Comparison of ENCODE assay signal across 20 mouse cellular contexts in the genomic region with DNA sequence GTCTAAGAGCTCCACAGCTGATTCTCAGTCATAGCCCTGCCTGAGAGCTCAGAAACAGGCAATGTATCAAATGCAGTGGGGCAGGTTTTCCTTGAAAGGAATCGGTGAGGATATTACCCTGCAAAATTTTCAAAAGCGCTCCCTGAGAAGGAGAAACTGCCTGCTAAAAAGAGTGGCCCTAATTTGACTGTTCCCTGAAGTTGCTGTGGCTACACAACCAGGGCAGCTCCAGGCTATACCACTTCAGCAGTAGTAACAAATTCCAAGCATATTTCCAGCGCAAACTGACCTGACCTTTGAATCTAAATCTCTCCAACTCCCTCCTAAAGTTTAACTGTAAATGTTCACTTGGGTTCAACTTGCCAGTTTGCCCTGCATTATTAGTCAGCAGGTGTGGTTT. TPM values are rescaled to one million over a fixed set of nuclear protein-coding genes. Genes with fewer than 3 reads are reported as not detected.
DNase-seq lines count a peak whose midpoint lies in the region; ATAC-seq and TF ChIP-seq lines count a peak whose summit lies in the region.
"Had no signal": no experiment of that assay in that cellular context is flagged by ENCODE, and none has a peak within 500 bp of the region (broad histone marks: within the 10 kb centered on the region; RNA-seq: fewer than 3 reads in every experiment).

No protein-coding gene starts in this region.

- no peaks in the 10 kb centered on the region for H3K9me3 ChIP-seq in lung, embryonic 15.5 days
- no peaks in the 10 kb centered on the region for H3K9me3 ChIP-seq in intestine, embryonic 15.5 days
- no peaks in the 10 kb centered on the region for H3K9me3 ChIP-seq in kidney, embryonic 15.5 days (replicated peaks)
- no peaks in the 10 kb centered on the region for H3K9me3 ChIP-seq in midbrain, postnatal 0 days (ENCODE audit: low read length)
- H3K9me3 ChIP-seq: limb, embryonic 15.5 days; stomach, embryonic 15.5 days had no signal

- TF ChIP-seq CTCF in midbrain, postnatal 0 days (IDR thresholded peaks at IDR 0.05): no peak

- WGBS in lung, embryonic 15.5 days: 25% methylated on average over 3 of the region's 3 CpGs
- 46% methylated on average over 3 of the region's 3 CpGs for WGBS in intestine, embryonic 15.5 days
- WGBS in kidney, embryonic 15.5 days: 63% methylated on average over 3 of the region's 3 CpGs
- 91% methylated on average over 3 of the region's 3 CpGs for WGBS in midbrain, postnatal 0 days

- H3K27me3 ChIP-seq in lung, embryonic 15.5 days: no peaks in the 10 kb centered on the region
- H3K27me3 ChIP-seq in intestine, embryonic 15.5 days (replicated peaks): no peaks in the 10 kb centered on the region
- H3K27me3 ChIP-seq in kidney, embryonic 15.5 days: no peaks in the 10 kb centered on the region
- no peaks in the 10 kb centered on the region for H3K27me3 ChIP-seq in midbrain, postnatal 0 days (ENCODE audit: insufficient read depth, low read length)
- H3K27me3 ChIP-seq: limb, embryonic 15.5 days; stomach, embryonic 15.5 days had no signal

- H3K4me1 ChIP-seq in lung, embryonic 15.5 days: peaks cover 8% of the 10 kb centered on the region; the same call in 1 of the 2 replicates
- H3K4me1 ChIP-seq in intestine, embryonic 15.5 days (replicated peaks): no peaks in the 10 kb centered on the region
- peaks cover 6% of the 10 kb centered on the region for H3K4me1 ChIP-seq in kidney, embryonic 15.5 days
- H3K4me1 ChIP-seq in midbrain, postnatal 0 days (ENCODE audit: insufficient read depth, low read length): no peaks in the 10 kb centered on the region
- H3K4me1 ChIP-seq: limb, embryonic 15.5 days; stomach, embryonic 15.5 days had no signal

- no peak for ATAC-seq in lung, embryonic 15.5 days (ENCODE audit: borderline replicate concordance, extremely low read depth, low FRiP score, low TSS enrichment)
- ATAC-seq in intestine, embryonic 15.5 days: peak; percentile 63; the same call in 1 of the 2 replicates
- peak; percentile 87 for ATAC-seq in kidney, embryonic 15.5 days (replicated peaks; ENCODE audit: low FRiP score)
- ATAC-seq in midbrain, postnatal 0 days (ENCODE audit: low FRiP score): no peak
- ATAC-seq: forebrain, postnatal 0 days; hindbrain, embryonic 16.5 days had no signal

- H3K27ac ChIP-seq in lung, embryonic 15.5 days: peak overlapping the region; percentile 57
- no peak overlapping the region for H3K27ac ChIP-seq in intestine, embryonic 15.5 days
- peak overlapping the region; percentile 79 for H3K27ac ChIP-seq in kidney, embryonic 15.5 days
- H3K27ac ChIP-seq in midbrain, postnatal 0 days (ENCODE audit: low read depth, low read length): no peak overlapping the region
- H3K27ac ChIP-seq: limb, embryonic 15.5 days; stomach, embryonic 15.5 days had no signal

- no peak overlapping the region for H3K4me3 ChIP-seq in lung, embryonic 15.5 days
- H3K4me3 ChIP-seq in intestine, embryonic 15.5 days (replicated peaks): no peak overlapping the region
- no peak overlapping the region for H3K4me3 ChIP-seq in kidney, embryonic 15.5 days (replicated peaks)
- no peak overlapping the region for H3K4me3 ChIP-seq in midbrain, postnatal 0 days (ENCODE audit: low read depth, low read length)
- H3K4me3 ChIP-seq: limb, embryonic 15.5 days; stomach, embryonic 15.5 days had no signal

- DNase-seq in lung, postnatal 25 days (ENCODE audit: low spot score): no peak
- DNase-seq in mesoderm, embryonic 11.5 days (ENCODE audit: low read depth, low spot score): peak; percentile 19
- DNase-seq in midbrain, postnatal 0 days (ENCODE audit: low spot score): no peak
- DNase-seq in c-Kit-positive CD71-positive TER-119-positive erythroid progenitor cells, embryonic 14.5 days (ENCODE audit: low spot score): no peak
- DNase-seq in thymus, postnatal 36 days: no peak
- DNase-seq: cerebellum, postnatal 14 days; forebrain, postnatal 0 days; gastrocnemius, postnatal 10 days; heart, postnatal 14 days; layer of hippocampus, postnatal 36 days; lung, adult 18-20 months; right cerebral cortex, adult 18-20 months; spleen, adult 18-20 months had no signal

- H3K4me2 ChIP-seq in lung, embryonic 15.5 days: no peak overlapping the region
- no peak overlapping the region for H3K4me2 ChIP-seq in intestine, embryonic 15.5 days (replicated peaks)
- no peak overlapping the region for H3K4me2 ChIP-seq in kidney, embryonic 15.5 days
- H3K4me2 ChIP-seq in midbrain, postnatal 0 days (ENCODE audit: low read depth, low read length, poor library complexity, severe bottlenecking): no peak overlapping the region
- H3K4me2 ChIP-seq: heart, embryonic 11.5 days; limb, embryonic 15.5 days; stomach, embryonic 15.5 days had no signal

- H3K36me3 ChIP-seq in lung, embryonic 15.5 days: no peaks in the 10 kb centered on the region
- H3K36me3 ChIP-seq in intestine, embryonic 15.5 days: no peaks in the 10 kb centered on the region
- no peaks in the 10 kb centered on the region for H3K36me3 ChIP-seq in kidney, embryonic 15.5 days
- no peaks in the 10 kb centered on the region for H3K36me3 ChIP-seq in midbrain, postnatal 0 days (ENCODE audit: insufficient read depth, low read length)
- H3K36me3 ChIP-seq: limb, embryonic 15.5 days; stomach, embryonic 15.5 days had no signal

- H3K9ac ChIP-seq in lung, embryonic 15.5 days: no peak overlapping the region
- H3K9ac ChIP-seq in intestine, embryonic 15.5 days: no peak overlapping the region
- no peak overlapping the region for H3K9ac ChIP-seq in kidney, embryonic 15.5 days
- H3K9ac ChIP-seq in midbrain, postnatal 0 days (replicated peaks; ENCODE audit: low read length, poor library complexity, severe bottlenecking): no peak overlapping the region
- H3K9ac ChIP-seq: forebrain, postnatal 0 days; limb, embryonic 15.5 days; stomach, embryonic 15.5 days had no signal

RNA-seq across cellular contexts. Expression of a gene that starts 49.4 kb away (rescaled TPM):
- 181 and 199 TPM in 2 replicates for polyA plus RNA-seq in lung, embryonic 15.5 days (2015; fragmentation: Nextera tagmentation; extraction: Ambion mirVana)
- 155 and 176 TPM in 2 replicates for polyA plus RNA-seq in intestine, embryonic 15.5 days (2015; fragmentation: Nextera tagmentation; extraction: Ambion mirVana)
- polyA plus RNA-seq in kidney, embryonic 15.5 days (2015; fragmentation: Nextera tagmentation; extraction: Ambion mirVana): 155 and 168 TPM in 2 replicates
- 189 and 224 TPM in 2 replicates for total RNA-seq in midbrain, postnatal 0 days (2014; rRNA removed)
- polyA plus RNA-seq in midbrain, postnatal 0 days (2015; fragmentation: Nextera tagmentation; extraction: Ambion mirVana): 275 and 299 TPM in 2 replicates

Comparison
In these comparisons a context has a peak if more than half of its experiments do, and no peak if none do; other contexts are left out.
1. ATAC-seq: peak in intestine, embryonic 15.5 days (single experiment) and kidney, embryonic 15.5 days (single experiment); none in lung, embryonic 15.5 days (single experiment) and midbrain, postnatal 0 days (single experiment).
2. H3K27ac ChIP-seq: peak in lung, embryonic 15.5 days (single experiment) and kidney, embryonic 15.5 days (single experiment); none in intestine, embryonic 15.5 days (single experiment) and midbrain, postnatal 0 days (single experiment).